Mouse (Mus musculus) ES-E14 (cell line): Measurements from ENCODE around the gene Tsc22d4. TPM values are rescaled to one million over a fixed set of nuclear protein-coding genes. Genes with fewer than 3 reads are reported as not detected.

Experiments
- DNase-seq: peaks from one replicate; pipeline ENCODE4 v3.0.0-alpha.2; 2013; ENCODE audit warnings: low read depth, low spot score
- H3K27ac ChIP-seq: 2 replicates; pipeline ENCODE4 v1.5.1; 2012; ENCODE audit warnings: low read depth, mild to moderate bottlenecking, low read length, moderate library complexity, mixed read lengths; ENCODE audit not compliant: poor library complexity, insufficient read depth, severe bottlenecking
- H3K36me3 ChIP-seq: 2 replicates; pipeline ENCODE4 v1.6.1; 2012; ENCODE audit warnings: mild to moderate bottlenecking, low read length, moderate library complexity, mixed read lengths; ENCODE audit not compliant: control insufficient read depth, poor library complexity, insufficient read depth, severe bottlenecking
- H3K4me1 ChIP-seq, 2 experiments: fragments of 150-350 bp in 1 of 2; sonication (generic) in 1 of 2; 2 replicates each; pipeline ENCODE4 v1.6.1; 2012; ENCODE audit warnings: low read length in 2 of 2, mild to moderate bottlenecking in 1 of 2, mixed read lengths in 1 of 2; ENCODE audit not compliant: control insufficient read depth in 2 of 2, insufficient read depth in 2 of 2, poor library complexity in 1 of 2
- H3K4me3 ChIP-seq, 2 experiments: fragments of 150-350 bp in 1 of 2; sonication (generic) in 1 of 2; 2 replicates each; pipeline ENCODE4 v1.5.1; 2012; ENCODE audit warnings: low read length in 2 of 2, low read depth in 1 of 2, mild to moderate bottlenecking in 1 of 2, mixed read lengths in 1 of 2; ENCODE audit not compliant: insufficient read depth in 1 of 2, poor library complexity in 1 of 2, severe bottlenecking in 1 of 2
- H3K9ac ChIP-seq: 2 replicates; pipeline ENCODE4 v1.6.1; 2012; ENCODE audit warnings: low read depth, mild to moderate bottlenecking, low read length, mixed read lengths; ENCODE audit not compliant: poor library complexity, insufficient read depth, severe bottlenecking
- H3K9me3 ChIP-seq: fragments of 150-350 bp; sonication (generic); 2 replicates; pipeline ENCODE4 v1.6.1; 2012; ENCODE audit warnings: low read depth, mild to moderate bottlenecking, low read length; ENCODE audit not compliant: control insufficient read depth, insufficient read depth
- CHD2 ChIP-seq: IDR thresholded peaks from 2 replicates; pipeline ENCODE4 v1.6.1; 2014; ENCODE audit warnings: mild to moderate bottlenecking, low read depth, low read length, inconsistent platforms
- HCFC1 ChIP-seq: IDR thresholded peaks from 2 replicates; pipeline ENCODE4 v1.6.1; 2012; ENCODE audit warnings: low read length, inconsistent platforms, borderline replicate concordance; ENCODE audit not compliant: insufficient read depth
- MAFK ChIP-seq: IDR thresholded peaks from 2 replicates; pipeline ENCODE4 v1.6.1; 2014; ENCODE audit warnings: mild to moderate bottlenecking, low read depth, low read length, inconsistent platforms; ENCODE audit not compliant: insufficient read depth
- ZC3H11A ChIP-seq: IDR thresholded peaks from 2 replicates; pipeline ENCODE4 v1.6.1; 2012; ENCODE audit warnings: low read depth, mild to moderate bottlenecking, inconsistent platforms, low read length, borderline replicate concordance
- ZNF384 ChIP-seq: IDR thresholded peaks from 2 replicates; pipeline ENCODE4 v1.6.1; 2012; ENCODE audit warnings: low read depth, low read length, inconsistent platforms
- in situ Hi-C, 2 experiments: fragments of 600-800 bp; cut with MboI; formaldehyde crosslinking; loops; one replicate each; pipeline ENCODE4 v1.15.1; 2025; ENCODE audit warnings: low sequenced_read_pairs in 2 of 2, inconsistent platforms in 1 of 2; ENCODE audit not compliant: unreplicated experiment in 2 of 2
- total RNA-seq: library from RNA; depleted of rRNA; stranded (reverse); fragments of 300-350 nt; gene quantifications from 2 replicates; pipeline ENCODE4 v1.2.3, GENCODE M21; 2012

Tsc22d4 gene
- total RNA-seq, 1 experiment, result 21.6 TPM

DNA sequence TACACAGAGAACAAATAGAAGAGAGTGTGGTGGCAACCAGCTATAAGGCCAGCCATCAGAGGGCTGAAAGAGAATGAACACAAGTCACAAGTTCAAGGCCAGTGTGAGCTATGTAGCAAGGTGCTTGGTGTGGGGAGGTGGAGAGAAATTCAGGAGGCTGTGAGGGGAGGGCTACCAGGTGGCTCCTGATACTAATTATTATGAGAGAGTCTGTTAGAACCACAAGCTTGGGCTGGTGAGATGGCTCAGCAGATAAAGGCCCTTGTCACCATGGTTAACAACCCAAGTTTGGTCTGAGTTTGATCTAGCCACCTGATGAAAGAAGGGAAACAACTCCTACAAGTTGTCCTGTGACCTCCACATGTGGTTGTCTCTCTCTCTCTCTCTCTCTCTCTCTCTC is 27.2 kb downstream of the Tsc22d4 start:
- Histone ChIP-seq H3K4me3 (no peak overlapping the region), H3K27ac (no peak overlapping the region), H3K9me3 (no peaks in the 10 kb centered on the region), H3K4me1 (peaks cover 5 to 12% of the 10 kb centered on the region in 2 experiments; a peak in 2 of 4 replicates), H3K36me3 (no peaks in the 10 kb centered on the region), H3K9ac (no peak overlapping the region)
- TF ChIP-seq HCFC1 (no peak), CHD2 (no peak), ZC3H11A (no peak), ZNF384 (no peak), MAFK (no peak)
- DNase-seq, result no peak
- in situ Hi-C loops, result no loop called here

DNA sequence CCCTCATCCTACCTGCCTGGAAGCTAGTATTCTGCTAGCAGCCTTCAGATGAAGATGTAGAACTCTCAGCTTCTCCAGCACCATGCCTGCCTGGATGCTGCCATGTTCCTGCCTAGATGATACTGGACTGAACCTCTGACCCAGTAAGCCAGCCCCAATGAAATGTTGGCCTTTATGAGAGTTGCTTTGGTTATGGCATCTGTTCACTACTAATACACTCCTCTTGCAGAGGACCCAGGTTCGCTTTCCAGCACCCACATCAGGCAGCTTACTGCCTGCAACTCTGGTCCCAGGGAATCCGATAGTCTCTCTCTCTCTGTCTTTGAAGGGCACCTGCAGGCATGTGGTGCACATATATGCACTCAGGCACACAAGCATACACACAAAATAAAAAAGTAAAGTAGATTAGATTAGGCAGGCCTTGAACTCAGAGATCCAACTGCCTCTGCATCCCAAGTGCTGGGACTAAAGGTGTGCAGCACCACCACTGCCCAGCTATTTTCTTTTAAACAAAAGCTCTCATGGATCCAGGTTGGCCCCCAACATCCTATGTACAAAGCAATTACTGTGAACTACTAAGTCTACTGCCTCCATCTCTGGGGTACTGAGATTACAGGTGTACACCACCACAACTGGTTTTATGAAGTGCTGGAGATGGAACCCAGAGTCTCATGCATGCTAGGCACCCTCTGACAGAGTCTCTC is 30.2 kb downstream of the Tsc22d4 start:
- Histone ChIP-seq H3K9ac (no peak overlapping the region), H3K9me3 (no peaks in the 10 kb centered on the region), H3K27ac (peak overlapping the region; percentile 68), H3K4me1 (peaks cover 7 to 9% of the 10 kb centered on the region in 2 experiments; a peak in 3 of 4 replicates), H3K36me3 (peaks cover 4% of the 10 kb centered on the region), H3K4me3 (no peak overlapping the region; a peak in 1 of 4 replicates)
- no peak for DNase-seq
- TF ChIP-seq ZNF384 (no peak), MAFK (no peak), CHD2 (no peak), ZC3H11A (no peak), HCFC1 (no peak)
- in situ Hi-C loops, result no loop called here

DNA sequence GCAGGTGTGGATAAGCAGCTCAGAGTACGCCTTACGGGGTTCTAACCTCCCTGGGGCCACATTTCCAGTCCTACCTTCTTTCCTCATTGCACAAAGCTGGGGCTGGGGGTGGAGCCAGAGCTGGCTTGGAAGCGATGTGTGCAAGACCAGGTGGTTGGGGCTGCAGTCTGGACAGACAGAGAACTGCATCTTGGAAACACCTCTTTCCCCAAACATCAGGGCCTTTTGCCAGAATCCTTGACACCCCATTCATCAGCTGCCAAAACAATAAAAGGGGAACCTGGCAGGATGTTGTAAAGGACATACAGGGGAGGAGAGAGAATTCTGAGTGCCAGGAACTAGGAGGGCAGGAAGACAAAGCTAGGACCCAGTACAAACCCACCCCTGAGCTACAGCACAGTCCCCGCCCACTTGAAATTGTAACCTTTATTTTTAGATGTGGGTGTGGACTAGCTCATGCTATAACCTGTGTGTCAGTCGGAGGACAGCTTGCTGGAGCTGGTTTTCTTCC is 30.9 kb downstream of the Tsc22d4 start:
- peaks cover 7 to 9% of the 10 kb centered on the region in 2 experiments; a peak in 3 of 4 replicates for H3K4me1 ChIP-seq
- H3K36me3 ChIP-seq, result peaks cover 8% of the 10 kb centered on the region
- peak overlapping the region in 1 of 2 experiments; percentile 19; a peak in 2 of 4 replicates for H3K4me3 ChIP-seq
- in situ Hi-C loops, result no loop called here
- H3K27ac ChIP-seq, result peak overlapping the region; percentile 68
- DNase-seq, result peak; percentile 63
- no peaks in the 10 kb centered on the region for H3K9me3 ChIP-seq
- H3K9ac ChIP-seq, result peak overlapping the region; percentile 49; the same call in 1 of the 2 replicates
- TF ChIP-seq HCFC1 (no peak), ZC3H11A (no peak)

DNA sequence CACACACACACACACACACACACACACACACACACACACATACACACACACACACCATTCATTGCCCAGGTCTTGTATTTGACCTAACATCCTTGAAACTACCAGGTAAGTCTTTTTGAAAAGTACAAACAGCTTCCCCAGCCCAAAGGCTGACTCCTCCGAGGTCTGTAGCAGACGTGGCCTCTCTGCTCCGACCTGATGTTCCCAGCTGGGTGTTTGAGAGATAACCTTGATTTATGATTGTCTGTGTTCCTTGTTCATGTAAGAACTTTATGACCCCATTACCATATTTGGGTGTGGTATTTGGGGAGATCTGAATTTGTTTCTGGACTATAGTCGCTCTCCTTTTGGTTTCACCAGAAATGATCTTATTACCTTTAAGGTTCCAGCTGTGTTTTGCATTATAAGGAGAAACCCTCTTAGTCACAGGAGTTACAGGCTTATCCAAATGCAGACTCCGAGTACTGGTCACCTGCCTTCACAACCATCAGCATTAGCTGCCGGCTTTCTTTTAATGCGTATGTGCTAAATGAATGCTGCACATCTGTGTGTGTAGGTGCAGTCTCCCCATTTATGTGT is 31.8 kb downstream of the Tsc22d4 start:
- DNase-seq, result no peak
- peaks cover 7 to 12% of the 10 kb centered on the region in 2 experiments; a peak in 3 of 4 replicates for H3K4me1 ChIP-seq
- H3K9ac ChIP-seq, result no peak overlapping the region; the same call in 1 of the 2 replicates
- in situ Hi-C loops, result no loop called here
- H3K27ac ChIP-seq, result no peak overlapping the region
- H3K9me3 ChIP-seq, result no peaks in the 10 kb centered on the region
- H3K4me3 ChIP-seq, result no peak overlapping the region
- peaks cover 17% of the 10 kb centered on the region for H3K36me3 ChIP-seq
- TF ChIP-seq HCFC1, result no peak
- TF ChIP-seq MAFK, result no peak
- TF ChIP-seq CHD2, result no peak
- no peak for TF ChIP-seq ZC3H11A
- TF ChIP-seq ZNF384, result no peak
